Mouse (Mus musculus) kidney, adult 11 months (tissue): ENCODE results near the gene Lman1l.
A peak's percentile ranks its signal among the peaks of the same experiment; 100 is the strongest.

Experiments used
- DNase-seq: peaks from one replicate; pipeline ENCODE4 v3.0.0; 2022

Lman1l gene

GRCm38 (mm10) chr9:57620674-57621073, at the start of gene Lman1l:
Gene Lman1l (minus strand): TSS chr9:57620774.
- no peak for DNase-seq

DNA sequence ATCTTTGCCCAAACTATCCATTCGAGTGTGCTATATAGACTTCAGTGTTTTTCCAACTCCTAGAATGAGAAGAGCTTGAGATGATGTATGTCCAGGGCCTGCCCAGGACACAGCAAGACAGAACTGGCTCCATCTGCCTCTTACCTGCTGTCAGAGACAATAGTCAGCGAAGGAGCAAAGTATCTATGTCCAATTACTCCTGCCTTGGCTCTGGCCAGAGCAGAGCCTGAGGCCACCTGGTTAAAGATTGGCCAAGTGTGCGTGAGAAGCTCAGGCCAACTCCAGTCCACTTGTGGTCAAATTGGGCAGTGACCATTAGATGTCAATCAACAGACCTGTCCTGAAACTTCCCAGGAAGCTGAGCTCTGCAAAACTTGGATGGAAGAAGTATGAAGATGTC, 49.0 kb upstream of the Lman1l start:
- DNase-seq, result peak; percentile 89

- DNase-seq, result peak; percentile 50
These were observed 47.7 kb upstream of the Lman1l start for GRCm38 (mm10) chr9:57668277-57668676.

DNA sequence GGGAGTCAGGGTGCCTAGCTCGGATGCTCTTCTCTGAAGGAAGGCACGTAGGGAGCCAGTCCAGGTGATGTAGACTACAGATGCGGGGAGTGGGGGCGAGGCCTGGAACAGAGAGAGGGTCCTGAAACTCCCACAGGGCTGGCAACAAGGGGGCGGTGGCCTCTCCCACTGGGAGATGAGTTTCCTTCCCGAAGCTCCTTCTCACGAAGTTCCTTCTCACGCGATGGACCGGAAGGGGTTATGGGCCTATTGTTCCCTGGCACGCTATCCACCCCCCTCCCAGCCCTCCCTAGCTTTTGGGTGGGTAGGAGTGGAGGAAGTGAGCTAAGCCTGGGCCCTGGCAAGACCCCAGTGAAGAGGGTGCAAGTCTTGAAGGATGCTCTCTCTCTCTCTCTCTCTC, 47.2 kb upstream of the Lman1l start:
- no peak for DNase-seq

- no peak for DNase-seq
These were observed 46.6 kb upstream of the Lman1l start for GRCm38 (mm10) chr9:57667136-57667535.

GRCm38 (mm10) chr9:57666536-57666935, 46.0 kb upstream of the Lman1l start:
- no peak for DNase-seq

- no peak for DNase-seq
These were observed 44.0 kb upstream of the Lman1l start for GRCm38 (mm10) chr9:57664616-57665015.

DNA sequence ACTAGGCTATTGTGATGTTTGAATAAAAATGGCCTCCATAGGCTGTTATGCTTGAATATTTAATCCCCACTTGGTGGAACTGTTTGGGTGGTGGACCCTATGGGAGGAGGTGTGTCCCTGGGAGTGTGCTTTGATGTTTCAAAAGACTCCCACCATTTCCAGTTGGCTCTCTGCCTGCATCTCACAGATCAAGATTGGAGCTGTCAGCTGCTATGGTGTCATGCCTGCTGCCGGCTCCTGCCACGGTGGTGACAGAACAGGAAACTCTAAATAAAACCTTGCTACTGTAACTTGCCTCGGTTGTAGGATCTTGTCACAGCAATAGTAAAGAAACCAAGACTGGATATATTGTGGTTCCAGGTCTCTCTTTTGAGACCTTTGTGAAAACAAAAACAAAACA, 41.0 kb upstream of the Lman1l start:
- DNase-seq, result no peak

GRCm38 (mm10) chr9:57660501-57660900, 39.9 kb upstream of the Lman1l start:
- peak; percentile 35 for DNase-seq

DNA sequence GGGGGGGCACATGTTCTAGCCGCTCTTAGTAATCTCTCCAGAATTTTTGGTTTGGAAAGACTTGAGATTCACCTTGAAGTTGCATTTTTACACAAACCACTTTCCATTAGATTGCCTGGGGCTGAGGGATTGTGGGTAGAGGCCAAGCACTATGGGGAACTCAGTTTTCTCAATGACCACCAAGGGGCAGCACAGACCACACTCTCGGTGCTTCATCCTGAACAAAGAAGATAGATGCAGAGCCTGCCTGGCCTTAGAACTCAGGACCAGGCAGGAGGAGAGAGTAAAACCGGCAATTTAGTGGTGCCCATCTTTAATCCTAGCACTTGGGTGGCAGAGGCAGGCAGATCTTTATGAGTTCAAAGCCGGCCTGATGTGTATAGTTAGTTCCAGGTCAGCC, 39.2 kb upstream of the Lman1l start:
- peak; percentile 74 for DNase-seq

- no peak for DNase-seq
These were observed 38.4 kb upstream of the Lman1l start for GRCm38 (mm10) chr9:57658970-57659369.

GRCm38 (mm10) chr9:57657843-57658242, 37.3 kb upstream of the Lman1l start:
- no peak for DNase-seq

DNA sequence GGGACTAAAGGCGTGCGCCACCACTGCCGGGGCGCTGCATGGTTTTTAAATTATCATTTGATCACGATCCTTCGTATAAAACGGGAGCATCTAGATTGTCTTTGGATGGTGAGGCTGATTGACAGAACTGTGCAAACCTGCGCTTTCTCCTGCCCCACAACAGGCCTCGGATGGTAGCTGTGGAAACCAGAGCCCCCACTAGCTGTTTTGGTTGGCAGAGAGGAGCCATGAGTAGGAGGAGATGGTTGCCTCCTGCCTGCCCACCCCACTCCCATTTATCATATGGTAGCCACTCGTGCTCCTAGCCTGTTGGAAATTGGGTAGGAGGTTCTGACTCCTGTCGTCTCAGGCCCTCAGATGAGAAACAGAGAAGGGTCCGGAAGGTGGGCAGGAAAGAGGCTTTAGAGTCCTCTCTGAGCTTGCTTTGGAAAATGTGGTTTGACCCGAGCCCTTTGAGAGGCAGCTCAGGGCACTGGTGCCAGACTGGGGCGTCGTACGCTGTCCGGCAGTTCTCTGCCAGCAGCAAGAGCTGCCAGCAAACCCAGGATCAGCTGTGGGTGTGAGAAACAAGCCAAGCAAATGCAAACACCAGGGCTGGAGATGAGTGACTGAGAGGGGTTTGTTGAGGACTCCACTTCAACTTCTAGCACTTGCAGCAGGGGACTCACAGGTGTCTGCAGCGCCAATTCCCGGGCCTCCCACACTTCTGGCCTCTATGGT, 36.2 kb upstream of the Lman1l start:
- no peak for DNase-seq

- peak; percentile 91 for DNase-seq
These were observed 35.2 kb upstream of the Lman1l start for GRCm38 (mm10) chr9:57655749-57656148.

DNA sequence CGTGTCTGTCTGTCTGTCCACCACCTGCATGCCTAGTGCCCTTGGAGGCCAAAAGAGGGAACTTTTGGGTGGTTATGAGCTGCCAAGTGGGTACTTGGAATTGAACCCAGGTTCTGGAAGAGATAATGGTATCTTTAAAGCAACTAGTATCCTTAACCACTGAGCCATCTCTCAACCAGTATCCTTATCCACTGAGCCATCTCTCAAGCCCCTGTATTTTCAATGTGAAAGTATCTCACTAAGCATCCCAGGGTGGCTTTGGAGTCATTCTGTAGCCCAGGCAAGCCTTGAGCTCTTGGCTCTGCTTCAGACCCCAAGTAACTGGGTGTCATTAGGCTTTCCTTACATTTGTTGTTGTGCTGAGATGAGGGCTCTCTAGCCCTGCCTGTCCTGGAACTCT, 34.4 kb upstream of the Lman1l start:
- DNase-seq, result no peak

GRCm38 (mm10) chr9:57653283-57653682, 32.7 kb upstream of the Lman1l start, which contains the start of gene Csk:
Gene Csk (minus strand): TSS chr9:57653631.
- no peak for DNase-seq

DNA sequence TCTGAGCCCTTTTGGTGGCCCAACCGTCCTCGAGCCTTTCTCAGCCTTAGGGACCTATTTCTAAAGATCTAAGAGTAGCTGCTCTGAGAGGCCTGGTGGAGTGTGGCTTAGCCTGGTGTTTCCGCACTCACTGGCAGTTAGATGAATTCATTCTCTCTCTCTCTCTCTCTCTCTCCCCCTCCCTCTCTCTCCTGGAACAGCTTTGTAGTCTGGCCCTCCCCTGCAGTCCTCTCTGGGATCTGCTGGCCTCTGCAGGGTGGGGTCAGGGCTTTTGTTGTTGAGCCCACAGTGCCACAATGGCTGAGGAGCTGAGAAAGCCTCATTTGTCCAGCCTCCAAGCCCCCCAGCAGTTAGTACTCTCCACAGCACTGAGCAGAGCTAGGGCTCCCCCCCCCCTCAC, 32.3 kb upstream of the Lman1l start:
- no peak for DNase-seq

- DNase-seq, result no peak
These were observed 31.8 kb upstream of the Lman1l start for GRCm38 (mm10) chr9:57652351-57652750.

- no peak for DNase-seq
These were observed 30.3 kb upstream of the Lman1l start for GRCm38 (mm10) chr9:57650786-57651311.

GRCm38 (mm10) chr9:57650130-57650785, 29.7 kb upstream of the Lman1l start:
- DNase-seq, result no peak

- DNase-seq, result no peak
These were observed 26.9 kb upstream of the Lman1l start for GRCm38 (mm10) chr9:57647286-57648108.

DNA sequence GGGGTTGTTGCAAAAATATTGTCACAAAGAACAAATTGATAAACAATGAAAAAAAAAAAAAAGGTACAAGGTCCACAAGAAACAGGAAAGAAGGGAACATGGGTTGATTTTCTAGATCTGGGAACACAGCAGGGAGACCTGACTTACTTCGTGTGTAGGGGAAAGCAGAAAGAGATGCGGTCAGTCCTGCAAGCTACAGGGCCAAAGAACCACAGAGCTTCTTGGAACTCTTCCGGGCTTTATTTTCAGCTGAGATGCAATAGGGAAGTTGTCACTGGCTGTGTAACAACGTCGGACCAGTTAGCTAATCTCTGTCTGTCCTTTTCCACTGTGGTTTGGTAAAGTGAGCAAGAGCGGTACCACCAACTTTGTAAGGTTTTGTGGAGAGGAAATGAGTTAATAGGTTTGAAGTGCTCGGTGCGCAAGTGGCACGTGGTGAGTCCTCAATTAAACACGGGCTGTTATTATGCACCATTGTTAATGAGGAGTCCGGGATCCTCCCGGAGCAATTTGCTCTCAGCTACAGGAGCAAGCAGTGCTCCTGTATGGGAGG, 26.1 kb upstream of the Lman1l start:
- no peak for DNase-seq
